Mouse (Mus musculus) adrenal gland, adult 2 months (tissue): ENCODE results near the gene Smad1. TPM values are rescaled to one million over a fixed set of nuclear protein-coding genes. Genes with fewer than 3 reads are reported as not detected.
A peak's percentile ranks its signal among the peaks of the same experiment; 100 is the strongest.

ENCODE experiments used
- DNase-seq: peaks from one replicate; pipeline ENCODE4 v3.0.0; 2021
- polyA plus RNA-seq: library from polyadenylated mRNA; depleted of rRNA; stranded (reverse); fragments of >200 nt; gene quantifications from 2 replicates; pipeline ENCODE4 v1.2.3, GENCODE M21; 2012
- total RNA-seq, 2 experiments: library from RNA; stranded (reverse); gene quantifications; 2 replicates each; pipeline ENCODE4 v1.2.3; 2021

Smad1 gene
- total and polyA plus RNA-seq, 3 experiments: 24.2 to 45.2 (median 30.4) TPM

DNA sequence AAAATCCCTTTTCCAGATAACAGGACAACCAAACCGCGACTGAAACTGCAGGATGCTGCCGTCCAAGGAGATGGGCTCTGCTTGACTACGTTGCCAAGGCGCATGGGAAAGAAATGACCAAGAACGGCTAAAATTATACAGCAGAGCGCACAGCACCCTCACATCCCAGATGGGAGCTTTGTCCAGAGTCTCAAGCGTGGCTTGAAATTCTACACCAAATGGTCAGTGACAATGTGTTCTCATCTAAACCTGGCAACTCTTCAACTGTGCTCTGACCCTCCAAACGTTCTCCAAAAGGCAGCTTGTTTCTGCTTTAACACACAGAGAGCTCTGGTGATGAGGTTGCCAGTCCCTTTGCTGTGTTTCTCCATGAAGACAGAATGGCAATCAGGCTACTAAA lies 39.0 kb downstream of the Smad1 start:
- DNase-seq: no peak

DNA sequence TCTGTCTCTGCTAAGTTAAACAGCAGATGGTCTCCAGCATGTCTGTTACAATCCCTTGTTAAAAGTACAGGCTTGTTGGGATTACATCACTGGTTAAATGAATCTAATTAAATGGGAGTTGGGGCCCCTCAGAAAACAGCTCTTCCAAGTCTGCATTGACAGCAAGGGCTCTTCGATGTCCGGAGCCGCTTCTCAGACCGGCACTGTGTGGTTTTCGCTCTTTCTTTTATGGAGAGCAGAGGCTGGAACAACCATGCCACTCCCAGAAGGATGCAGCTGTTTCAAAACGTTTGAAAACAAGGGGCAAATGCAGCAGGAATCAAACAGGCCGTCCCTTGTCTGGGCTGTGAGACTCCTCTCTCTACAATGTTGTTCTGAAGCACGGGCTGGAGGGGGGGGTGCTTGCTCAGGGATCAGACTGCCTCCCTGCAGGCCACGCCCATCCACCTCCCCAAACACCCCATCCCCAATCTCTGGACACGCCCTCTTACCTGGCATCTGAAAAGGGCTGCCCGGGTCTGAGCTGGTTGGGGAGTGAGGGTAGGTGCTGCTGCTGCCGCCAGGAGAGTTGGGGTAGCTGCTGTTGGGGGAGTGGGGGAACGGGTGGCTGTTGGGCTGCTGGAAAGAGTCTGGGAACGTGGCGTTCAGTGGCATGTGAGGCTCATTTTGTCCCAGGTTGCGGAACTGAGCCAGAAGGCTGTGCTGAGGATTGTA lies 43.4 kb downstream of the Smad1 start:
- DNase-seq: no peak

DNA sequence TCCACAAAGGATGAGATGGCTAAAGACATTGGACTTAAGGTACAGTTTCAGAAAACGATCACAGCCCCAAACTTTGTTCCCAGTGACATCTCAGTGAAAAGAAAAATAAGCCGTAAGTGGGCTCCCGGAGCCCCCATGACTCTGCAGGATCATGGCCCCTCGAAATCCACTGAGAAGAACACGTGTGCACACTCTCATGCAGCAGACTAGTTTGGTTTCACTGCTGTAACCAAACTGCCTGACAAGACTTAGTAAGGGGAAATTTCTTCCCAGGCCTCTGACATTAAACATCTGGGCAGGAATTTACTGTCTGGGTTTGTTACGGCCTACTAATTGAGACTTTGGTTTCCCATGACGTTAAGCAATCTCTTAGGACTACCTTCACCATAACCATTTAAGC lies 45.3 kb downstream of the Smad1 start:
- no peak for DNase-seq

DNA sequence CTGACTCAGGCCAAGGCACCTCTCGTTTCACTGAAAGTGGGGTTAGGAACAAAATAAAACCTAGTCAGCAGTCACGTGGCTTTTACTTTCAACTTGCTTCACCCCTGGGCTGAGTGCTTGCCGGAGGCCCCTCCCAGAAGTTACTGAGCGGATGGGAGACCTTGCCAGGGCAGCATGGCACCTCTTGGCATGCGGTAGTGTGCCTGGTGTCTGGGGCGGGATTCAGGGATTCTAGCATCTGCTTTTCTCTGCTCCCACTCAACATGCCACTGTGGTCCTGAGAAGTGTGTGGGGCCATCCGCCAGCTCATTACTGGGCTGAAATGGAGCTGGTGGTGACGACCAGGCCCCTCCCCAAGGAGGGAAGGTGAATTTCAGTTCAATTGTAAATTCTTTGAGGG lies 47.4 kb downstream of the Smad1 start:
- no peak for DNase-seq

DNA sequence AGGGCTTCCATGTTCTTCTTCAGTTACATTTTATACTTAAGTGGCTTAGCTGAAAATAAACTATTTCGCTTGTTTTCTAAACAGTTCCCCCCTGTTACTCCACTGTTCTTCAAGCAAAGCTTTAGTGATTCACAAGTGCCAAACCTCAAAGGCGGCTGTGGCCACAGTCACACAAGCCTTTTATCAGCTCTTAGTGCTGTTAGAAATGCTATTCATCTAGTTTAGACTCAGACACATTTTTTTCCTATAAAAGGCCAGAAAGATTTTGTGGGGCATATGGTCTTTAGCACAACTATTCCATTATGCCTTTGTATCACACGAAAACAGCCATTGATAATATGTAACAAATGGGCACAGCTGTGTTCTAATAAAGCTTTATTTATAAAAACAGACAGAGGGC lies 48.5 kb downstream of the Smad1 start:
- DNase-seq: no peak

DNA sequence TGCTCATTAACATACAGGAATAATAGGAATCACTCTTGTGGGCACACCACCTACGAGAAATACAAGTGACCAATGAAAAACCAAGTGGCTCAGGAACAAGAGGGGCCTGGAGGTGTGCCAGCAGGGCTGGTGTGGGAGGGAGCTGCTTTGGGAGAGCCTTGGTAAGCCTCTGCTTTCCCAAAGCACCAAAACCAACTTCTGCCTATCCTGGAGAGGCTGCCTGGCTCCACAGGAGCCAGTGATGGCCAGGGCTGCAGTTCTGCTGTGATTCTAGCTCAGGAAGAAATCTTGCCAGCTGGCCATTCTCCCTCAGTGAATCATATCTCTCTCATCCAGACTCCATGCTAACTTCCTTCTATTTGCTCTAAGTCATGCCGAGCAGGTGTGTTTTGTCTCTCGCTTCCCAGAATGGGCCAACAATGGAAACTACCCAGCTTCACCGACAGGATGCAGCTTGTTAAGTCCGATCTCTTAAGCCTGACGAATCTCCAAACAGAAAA lies 49.2 kb downstream of the Smad1 start:
- peak; percentile 24 for DNase-seq

DNA sequence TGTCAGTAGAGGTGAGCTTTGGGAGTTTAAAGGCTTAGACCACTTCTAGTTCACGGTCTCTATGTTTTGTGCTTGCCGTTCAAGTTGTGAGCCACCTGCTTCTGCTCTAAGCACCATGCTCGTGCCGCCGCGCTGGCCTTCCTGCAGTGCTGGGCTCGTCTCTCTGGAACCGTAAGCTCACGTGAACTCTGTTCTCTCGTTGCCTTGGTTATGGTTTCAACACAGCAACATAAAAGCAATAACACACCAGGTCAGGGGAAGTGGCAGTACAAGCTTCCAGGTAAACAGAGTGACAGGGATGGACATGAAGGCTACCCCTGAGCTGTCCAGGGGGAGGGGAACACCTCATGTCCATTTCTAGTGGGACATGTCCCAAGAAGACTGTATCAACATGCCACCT lies 52.9 kb downstream of the Smad1 start:
- no peak for DNase-seq

DNA sequence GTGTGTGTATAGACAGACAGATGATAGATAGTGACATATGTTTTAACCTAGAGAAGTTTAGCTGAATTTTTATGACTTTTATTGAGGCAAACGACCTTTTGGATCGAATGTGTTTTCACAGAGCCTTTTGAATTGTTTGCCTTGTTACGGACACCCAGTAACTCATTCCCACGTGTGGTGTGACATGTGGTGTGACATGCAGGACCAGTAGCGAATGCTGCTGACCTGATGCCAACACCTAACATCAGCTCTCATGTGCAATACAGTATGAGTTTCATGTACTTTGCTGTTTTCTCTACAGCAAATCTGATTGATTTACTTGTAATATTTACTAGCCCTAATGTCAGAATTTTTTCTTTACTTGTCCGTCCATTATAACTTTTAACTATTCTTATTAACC lies 53.5 kb downstream of the Smad1 start:
- no peak for DNase-seq

DNA sequence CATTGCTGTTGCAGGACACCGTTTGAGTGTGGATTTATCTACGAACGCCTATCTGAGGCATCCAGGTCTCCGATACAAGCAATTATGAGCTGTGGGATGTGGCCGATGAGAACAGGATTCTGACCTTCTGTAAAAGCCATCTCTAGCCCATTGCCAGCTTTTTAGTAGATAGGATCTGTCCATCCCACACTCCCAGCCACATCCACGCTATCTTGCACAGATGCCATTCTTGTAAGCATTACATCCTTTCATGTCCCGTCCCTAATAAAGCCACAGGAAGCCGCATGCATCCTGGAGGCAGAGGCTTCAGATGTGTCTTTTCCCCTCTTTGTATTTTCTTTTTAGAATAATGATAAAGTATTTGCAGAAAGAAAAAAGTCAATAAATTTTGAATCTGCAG lies 58.1 kb downstream of the Smad1 start:
- DNase-seq: no peak

DNA sequence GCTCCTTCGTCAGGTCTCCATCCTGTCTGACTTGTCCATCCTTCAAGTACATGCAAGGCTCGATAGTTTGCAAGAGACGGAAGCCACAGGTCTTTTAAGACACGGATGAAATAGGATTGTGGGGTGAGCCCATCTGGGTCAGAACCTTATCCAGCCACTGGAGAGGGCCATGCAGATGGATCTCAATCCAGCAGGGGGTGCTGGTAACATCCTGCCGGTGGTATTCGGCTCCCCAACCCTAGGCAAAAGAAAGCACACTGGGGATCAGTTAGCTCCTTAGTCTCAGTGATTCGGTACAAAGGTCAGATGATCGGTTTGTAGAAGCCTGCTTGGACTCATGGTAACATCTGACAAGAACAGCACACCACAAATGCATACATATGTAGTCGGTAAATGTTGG lies 59.8 kb downstream of the Smad1 start:
- peak; percentile 38 for DNase-seq

DNA sequence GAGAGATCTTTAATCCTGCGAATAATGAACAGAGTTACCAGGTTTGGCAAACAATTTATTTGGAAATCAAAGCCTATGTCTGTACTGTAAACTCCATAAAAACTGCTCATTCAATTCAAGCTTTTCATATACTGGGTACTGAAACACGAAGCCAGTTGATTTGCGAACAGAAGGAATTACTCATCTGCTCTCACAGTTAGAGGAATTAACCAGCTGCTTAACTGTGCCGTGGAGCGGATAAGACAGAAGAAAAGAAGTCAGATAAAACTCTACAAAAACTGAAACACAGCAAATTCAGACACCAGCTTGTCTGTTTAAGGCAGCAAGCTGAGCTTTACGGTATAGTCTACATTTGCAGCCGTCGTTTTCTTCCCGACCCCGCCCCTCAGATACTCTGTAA lies 60.7 kb downstream of the Smad1 start:
- DNase-seq: no peak

DNA sequence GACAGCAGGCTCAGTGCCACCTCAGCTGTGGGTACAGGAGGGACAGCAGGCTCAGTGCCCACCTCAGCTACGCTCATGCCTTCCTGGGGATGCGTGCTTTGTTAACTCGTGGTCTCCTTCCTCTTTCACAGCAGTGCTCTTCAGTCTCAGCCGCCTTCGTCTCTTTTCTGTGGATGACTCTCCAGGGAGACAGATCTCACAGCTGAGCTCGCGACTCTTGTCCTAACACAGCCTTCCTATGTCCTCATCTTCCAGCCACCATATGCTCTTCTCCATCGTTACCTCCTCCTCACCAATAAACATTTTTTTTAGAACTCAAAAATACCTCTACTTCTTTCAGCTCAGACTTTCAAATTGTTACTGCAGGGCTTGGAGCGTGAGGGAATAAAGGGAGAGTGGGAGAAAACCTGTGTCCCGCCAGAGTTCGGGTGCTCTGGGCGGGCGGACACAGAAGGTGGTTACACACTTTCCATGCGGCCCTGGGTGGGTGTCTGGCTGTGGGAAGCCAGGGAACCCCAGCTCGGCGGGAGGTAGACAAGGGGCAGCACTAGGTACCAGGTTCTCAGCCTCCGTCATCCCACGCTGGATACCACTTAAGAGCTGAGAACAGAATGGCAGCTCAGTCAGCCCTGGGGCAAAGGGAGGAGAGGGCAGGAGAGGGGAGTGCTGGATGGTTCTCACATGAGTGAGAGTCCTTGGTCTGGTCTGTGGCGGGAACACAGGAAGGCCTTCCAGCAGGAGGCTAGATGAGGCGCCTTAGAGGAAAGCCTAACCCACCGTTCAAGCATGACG lies 67.0 kb downstream of the Smad1 start:
- DNase-seq: no peak

DNA sequence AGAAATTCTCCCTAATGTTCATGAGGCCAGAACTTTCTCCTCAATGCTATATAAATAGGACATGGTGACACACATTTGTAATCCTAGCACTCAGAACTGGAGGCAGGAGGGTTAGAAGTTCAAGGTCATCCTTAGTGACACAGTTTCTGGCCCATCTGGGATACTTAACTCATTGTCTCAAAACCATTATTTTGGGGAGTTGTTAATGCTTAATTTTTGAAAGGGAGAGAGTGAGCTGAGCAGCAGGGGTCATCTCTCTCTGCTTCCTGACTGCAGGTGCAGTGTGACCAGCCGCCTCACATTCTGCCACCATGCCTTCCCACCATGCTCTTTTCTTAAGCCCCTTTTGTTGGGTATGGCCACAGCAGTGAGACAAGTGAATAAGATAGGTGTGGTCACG lies 67.7 kb downstream of the Smad1 start:
- DNase-seq: no peak

DNA sequence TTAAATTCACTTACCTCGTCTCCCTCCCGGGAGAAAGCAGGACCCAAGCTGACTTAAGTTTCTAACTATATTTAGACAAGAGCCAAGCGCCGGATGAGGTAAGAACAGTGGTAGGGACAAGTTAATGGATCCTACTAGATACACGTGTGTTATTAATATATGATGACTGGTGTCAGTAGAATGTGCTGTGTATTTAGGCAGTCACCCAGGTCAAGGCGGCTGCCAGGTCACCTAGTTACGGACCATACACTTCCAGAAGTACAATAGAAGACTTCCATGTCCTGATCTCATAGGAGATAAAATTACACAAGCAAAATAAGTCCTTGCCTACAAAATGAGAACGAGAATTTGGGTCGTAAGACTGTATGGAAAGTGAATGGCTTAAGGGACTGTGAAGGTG lies 68.3 kb downstream of the Smad1 start:
- no peak for DNase-seq

DNA sequence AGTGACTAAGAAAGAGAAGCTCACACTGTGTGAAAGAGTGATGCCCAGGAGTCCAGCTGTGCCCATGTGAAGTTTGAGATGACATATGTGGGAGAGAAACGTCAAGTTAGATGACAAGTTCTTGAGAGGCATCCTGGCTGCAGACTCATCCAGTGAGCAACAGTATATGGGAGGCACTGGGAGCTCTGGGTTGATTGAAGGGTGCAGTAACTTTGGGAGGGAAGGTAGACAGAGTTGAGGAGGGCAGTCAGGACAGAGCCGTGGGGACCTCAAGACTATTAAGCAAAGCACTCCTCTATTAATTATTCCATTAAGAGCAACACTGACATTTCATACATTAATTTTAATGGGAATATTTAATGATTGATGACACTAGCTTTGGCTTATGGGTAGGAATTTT lies 69.6 kb downstream of the Smad1 start:
- no peak for DNase-seq

DNA sequence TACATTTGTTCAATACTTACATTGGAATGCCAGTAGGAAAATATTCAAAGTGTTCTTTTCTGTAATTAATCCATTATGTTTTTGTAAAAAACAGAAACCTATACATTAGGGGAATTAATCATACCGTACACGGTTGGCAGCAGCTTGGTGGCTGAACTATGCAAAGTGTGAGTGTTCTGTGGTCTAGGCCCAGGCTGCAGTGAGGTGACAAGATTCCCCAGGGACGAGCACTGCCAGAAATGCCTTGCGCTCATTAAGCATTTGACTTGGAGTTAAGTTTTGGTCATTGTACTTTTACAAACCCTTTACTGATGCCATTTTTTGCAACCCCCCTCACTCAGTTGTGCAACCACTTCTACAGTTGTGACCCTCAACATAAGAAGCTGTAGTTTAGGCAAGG lies 70.1 kb downstream of the Smad1 start:
- no peak for DNase-seq

DNA sequence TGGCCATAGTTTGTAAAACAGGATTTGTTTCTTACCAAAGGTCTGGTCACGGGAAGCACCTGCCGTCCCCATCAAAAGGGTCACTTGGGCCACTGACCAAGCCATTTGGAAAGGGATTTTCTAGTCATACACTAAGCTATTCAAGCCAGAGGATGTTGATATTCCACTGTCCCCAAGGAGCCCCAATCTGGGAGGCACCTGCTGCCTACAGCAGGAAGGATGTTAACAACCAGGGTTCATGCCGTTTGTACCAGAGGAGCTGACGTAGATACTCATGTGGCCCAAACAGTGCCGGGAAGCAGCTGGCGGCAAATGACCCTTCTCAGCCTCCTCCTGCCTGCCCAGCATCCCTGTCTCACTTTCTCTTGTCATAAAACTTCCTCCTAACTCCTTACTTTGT lies 73.8 kb downstream of the Smad1 start:
- no peak for DNase-seq

DNA sequence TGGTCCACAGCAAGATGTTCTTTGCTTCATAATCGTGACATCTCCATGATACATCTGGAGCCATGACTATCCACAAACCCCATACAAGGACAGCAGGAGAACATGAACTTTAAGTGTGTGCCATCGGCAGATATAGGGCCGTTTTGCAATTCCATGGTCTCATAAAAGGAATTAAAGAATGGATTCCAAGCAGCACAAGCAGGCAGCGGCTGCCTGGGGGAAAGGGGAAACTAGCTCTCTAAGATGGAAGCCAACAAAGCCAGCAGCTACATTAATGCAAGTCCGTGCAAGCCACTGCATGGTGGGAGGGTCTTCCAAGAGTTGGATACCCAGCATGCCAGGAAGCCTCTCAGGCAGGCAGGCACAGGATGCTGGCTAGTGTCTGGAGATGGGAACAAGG lies 74.4 kb downstream of the Smad1 start:
- DNase-seq: no peak

DNA sequence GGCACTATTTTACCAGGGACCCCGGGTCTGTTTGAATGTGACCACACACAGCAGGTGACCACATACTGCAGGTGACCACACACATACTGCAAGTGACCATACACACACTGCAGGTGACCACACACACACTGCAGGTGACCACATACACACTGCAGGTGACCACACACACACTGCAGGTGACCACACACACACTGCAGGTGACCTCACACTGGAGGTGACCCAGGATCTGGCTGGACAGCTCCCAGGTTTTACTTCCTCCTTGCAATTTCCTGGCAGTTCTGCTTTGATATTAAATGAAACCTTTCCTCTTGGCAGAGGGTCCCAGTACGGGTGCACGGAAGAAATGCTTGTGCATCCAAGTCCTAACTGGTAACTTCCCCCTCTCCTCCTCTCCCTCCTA lies 75.3 kb downstream of the Smad1 start:
- no peak for DNase-seq

DNA sequence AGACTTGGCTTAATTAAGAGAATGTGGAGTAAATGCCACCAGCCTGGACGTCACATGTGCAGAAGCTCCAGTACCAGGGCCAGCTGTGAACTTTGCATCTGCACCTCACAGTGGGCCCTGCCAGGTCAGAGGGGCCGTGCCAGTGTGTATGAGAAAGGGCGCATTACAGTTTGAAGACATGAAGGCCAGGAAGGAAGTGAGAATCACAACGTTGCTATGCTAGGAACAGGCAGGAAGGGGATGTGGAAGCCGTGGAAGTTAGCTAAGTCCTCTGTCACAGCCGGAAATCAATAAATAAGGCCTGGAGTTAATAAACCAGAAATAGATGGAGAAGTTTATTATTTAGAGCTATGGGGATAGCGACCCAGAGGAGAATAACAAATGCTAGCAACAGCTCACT lies 76.2 kb downstream of the Smad1 start:
- DNase-seq: no peak

DNA sequence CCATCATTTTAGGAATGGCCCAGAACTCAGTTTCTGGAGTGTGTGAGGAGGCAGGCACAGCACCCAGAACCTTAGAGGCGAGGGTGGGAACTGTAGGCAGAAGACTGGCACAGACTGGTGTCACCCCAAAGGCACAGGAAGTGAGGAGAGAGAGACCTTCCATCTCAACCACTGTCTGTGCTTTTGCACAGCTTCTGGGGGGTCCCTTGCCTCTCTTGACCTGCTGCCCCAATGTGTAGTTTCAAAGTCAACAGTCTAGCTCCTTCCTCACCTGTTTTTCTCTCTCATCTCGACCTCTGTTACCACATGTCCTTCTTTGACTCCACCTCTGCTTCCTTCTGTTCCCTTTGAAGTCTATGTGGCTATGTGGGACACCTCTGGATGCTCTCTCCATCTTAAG lies 88.5 kb downstream of the Smad1 start:
- DNase-seq: no peak

DNA sequence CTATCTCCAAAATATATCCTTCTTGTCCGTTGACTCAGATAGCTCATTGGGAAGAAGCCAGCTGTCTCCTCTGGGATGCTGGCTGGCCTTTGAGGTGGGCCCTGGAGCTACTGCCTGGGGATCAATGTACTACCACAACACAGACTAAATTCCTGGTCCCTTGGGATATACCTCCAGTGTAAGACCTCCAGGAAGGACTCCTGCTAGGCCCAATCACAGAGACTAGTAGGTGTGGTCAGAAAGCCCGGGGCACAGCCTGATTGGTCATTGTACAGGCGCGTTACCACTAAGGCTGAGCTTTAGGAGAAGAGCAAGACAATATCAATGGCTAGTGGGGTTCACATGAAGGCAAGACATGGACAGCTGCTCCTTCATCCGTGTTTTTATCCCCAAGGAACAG lies 93.4 kb downstream of the Smad1 start:
- no peak for DNase-seq

DNA sequence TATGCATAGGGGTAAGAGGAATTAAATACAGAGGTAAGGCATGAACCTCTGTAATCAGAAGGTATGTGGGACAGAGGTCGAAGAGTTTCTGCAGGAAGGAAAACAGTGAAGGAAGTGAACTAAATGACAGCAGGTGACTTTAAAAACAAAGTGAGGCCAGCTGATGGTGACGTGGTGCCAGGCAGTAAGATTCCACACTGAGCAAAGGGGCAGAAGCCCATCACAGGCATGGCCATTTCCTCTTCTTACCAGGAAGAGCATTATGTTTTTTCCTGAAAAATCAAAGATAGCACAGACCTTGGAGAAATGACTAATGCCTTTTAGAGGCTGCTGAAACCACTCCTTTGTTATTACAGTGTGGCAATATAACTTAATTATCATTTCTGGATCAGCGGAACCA lies 97.8 kb downstream of the Smad1 start:
- DNase-seq: no peak

DNA sequence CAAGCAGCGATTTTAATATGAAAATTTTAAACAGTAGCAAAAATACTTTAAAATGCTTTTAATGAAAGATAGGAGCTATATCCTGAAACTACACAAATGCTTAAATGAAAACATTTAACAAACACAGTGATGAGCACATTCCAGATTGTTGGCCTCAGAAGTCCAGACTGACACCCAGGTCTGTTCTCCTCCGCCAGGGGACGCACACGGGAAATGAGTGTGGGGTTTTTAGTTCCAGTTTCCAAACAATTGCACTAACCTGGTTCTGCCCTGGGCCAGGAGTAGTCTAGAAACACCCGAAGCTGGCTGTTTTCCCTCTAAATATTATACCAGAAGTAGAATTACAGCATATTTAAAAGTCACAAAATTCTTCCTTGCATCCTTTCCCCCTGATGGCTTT lies 99.6 kb downstream of the Smad1 start:
- DNase-seq: no peak
